Mouse (Mus musculus): ENCODE results near the gene Pomgnt1. TPM values are rescaled to one million over a fixed set of nuclear protein-coding genes. Genes with fewer than 3 reads are reported as not detected.

The Pomgnt1 gene
- polyA plus RNA-seq, 1 experiment from 2014 or later = 62.6 TPM

GRCm38 (mm10) chr4:116164759-116165554 lies 41.3 kb downstream of the Pomgnt1 start:
- no peaks in the 10 kb centered on the region for H3K27me3 ChIP-seq
- no peak overlapping the region for H3K27ac ChIP-seq
- H3K36me3 ChIP-seq = peaks cover 7% of the 10 kb centered on the region; the same call in 1 of the 2 replicates
- H3K9ac ChIP-seq = no peak overlapping the region
- H3K4me2 ChIP-seq = no peak overlapping the region
- WGBS = 83% methylated on average over 2 of the region's 2 CpGs
- no peak overlapping the region for H3K4me3 ChIP-seq
- H3K9me3 ChIP-seq = no peaks in the 10 kb centered on the region
- no peaks in the 10 kb centered on the region for H3K4me1 ChIP-seq (replicated peaks)
- ATAC-seq (ENCODE audit: low FRiP score) = no peak

DNA sequence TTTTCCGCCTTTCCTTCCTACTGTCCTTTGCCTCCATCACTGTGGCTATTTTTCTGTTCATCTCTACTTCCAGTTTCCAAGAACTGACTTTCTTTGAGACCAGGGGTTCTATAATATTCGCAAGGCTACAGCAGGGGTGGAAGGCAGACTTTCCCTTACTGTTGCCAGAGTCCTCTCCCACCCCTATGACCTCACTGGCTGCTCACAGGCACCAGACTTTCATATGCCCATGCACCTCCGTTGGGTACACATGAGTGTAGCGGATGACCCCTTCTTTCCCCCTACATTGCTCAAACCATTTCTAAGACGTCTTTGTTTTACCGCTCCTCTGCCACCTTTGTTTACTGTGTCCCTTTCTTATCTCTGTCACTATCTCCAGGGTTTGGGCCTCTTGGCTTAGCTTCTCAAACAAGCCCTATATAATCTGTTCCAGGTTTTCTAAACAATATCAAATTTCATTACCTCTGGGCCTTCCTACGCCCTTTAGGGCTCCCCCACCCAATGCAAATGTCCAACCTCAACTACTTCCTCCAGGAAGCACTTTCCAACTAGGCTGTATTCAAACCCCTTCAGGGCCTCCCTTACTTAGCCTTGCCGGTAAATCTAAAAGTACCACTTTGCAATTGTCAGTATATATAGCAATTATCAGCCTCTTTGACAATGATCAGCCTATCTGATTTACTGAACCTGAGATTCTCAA lies 42.2 kb downstream of the Pomgnt1 start:
- Histone ChIP-seq H3K27ac (no peak overlapping the region), H3K4me2 (no peak overlapping the region), H3K4me1 (replicated peaks) (no peaks in the 10 kb centered on the region), H3K9ac (no peak overlapping the region), H3K27me3 (no peaks in the 10 kb centered on the region), H3K9me3 (no peaks in the 10 kb centered on the region), H3K4me3 (no peak overlapping the region), H3K36me3 (no peaks in the 10 kb centered on the region; the same call in 1 of the 2 replicates)
- ATAC-seq (ENCODE audit: low FRiP score) = no peak
- 77% methylated on average over 8 of the region's 8 CpGs for WGBS

- WGBS = 29% methylated on average over 7 of the region's 7 CpGs
- H3K4me3 ChIP-seq = no peak within 1 kb of the TSS
- no peak within 1 kb of the TSS for H3K4me2 ChIP-seq
These were observed 43.8 kb downstream of the Pomgnt1 start, which contains the start of gene Tspan1 for GRCm38 (mm10) chr4:116167404-116167803. Tspan1 (minus strand) TSS chr4:116167601.

DNA sequence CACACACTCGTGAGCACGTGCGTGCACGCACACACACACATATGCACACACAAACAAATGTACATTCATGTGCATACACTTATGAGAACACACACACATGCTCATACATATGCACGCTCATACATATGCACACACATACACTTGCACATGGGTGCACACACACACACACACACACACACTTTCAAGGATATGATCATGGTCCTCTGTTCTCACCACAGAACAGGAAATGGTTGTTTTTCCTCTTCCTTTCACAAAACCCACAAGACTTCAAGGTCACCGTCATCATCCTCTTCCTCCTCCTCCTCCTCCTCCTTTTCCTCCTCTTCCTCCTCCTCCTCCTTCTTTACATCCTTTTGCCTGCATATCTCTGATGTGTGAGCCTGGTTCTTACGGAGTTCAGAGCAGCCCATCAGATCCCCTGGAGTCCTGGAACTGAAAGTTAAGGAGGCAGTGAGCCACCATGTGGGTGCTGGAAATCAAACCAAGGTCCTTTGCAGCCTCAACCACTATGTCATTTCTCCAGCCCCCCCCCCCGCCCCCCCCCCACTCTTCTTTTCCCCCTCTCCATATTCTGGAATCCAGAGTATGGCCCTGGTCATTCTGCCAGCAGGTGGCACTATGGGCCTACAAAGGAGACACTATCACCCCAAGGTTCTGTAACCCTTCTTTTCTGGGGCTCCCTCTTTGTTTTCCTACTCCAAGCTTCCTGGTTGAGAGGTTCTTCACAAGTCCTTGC lies 45.1 kb downstream of the Pomgnt1 start:
- peak; percentile 79 for ATAC-seq (ENCODE audit: low FRiP score)
- WGBS = 89% methylated on average over 7 of the region's 8 CpGs
- Histone ChIP-seq H3K4me2 (no peak overlapping the region), H3K4me3 (no peak overlapping the region), H3K9me3 (no peaks in the 10 kb centered on the region), H3K36me3 (no peaks in the 10 kb centered on the region), H3K27me3 (no peaks in the 10 kb centered on the region), H3K4me1 (replicated peaks) (no peaks in the 10 kb centered on the region; the same call in 1 of the 2 replicates), H3K27ac (no peak overlapping the region), H3K9ac (no peak overlapping the region)

More at GRCm38 (mm10) chr4:116167404-116167803, 43.8 kb downstream of the Pomgnt1 start, which contains the start of gene Tspan1:
- Histone ChIP-seq H3K27me3 (no peaks in the 10 kb centered on the region), H3K9me3 (no peaks in the 10 kb centered on the region), H3K9ac (no peak within 1 kb of the TSS), H3K27ac (no peak within 1 kb of the TSS), H3K36me3 (no peaks in the 10 kb centered on the region), H3K4me1 (replicated peaks) (no peaks in the 10 kb centered on the region)
- no peak for ATAC-seq (ENCODE audit: low FRiP score)

DNA sequence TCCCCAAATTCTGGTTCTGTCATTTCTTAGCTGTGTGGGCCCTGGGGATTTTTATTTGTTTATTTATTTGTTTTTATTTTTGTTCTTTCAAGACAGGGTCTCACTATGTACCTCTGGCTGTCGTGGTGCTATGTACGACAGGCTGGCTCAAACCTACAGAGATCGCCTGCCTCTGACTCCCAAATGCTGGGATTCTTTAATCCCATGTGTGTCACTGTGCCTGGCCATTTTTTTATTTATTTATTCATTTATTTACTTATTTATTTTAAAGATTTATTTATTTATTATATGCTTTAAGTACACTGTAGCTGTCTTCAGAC lies 45.7 kb downstream of the Pomgnt1 start:
- Histone ChIP-seq H3K9me3 (no peaks in the 10 kb centered on the region), H3K4me3 (no peak overlapping the region), H3K4me1 (replicated peaks) (no peaks in the 10 kb centered on the region; the same call in 1 of the 2 replicates), H3K27me3 (no peaks in the 10 kb centered on the region), H3K4me2 (no peak overlapping the region), H3K27ac (no peak overlapping the region), H3K9ac (no peak overlapping the region), H3K36me3 (no peaks in the 10 kb centered on the region)
- WGBS = 69% methylated on average over 3 of the region's 3 CpGs
- peak; percentile 65 for ATAC-seq (ENCODE audit: low FRiP score)

- Histone ChIP-seq H3K27me3 (no peaks in the 10 kb centered on the region), H3K4me2 (no peak within 1 kb of the TSS), H3K9ac (no peak within 1 kb of the TSS), H3K27ac (no peak within 1 kb of the TSS), H3K9me3 (no peaks in the 10 kb centered on the region), H3K4me1 (replicated peaks) (peaks cover 28% of the 10 kb centered on the region), H3K36me3 (no peaks in the 10 kb centered on the region), H3K4me3 (no peak within 1 kb of the TSS)
- WGBS = 82% methylated on average over 6 of the region's 6 CpGs
- no peak for ATAC-seq (ENCODE audit: low FRiP score)
These were observed 49.4 kb downstream of the Pomgnt1 start, which contains the start of the genes 1700042G07Rik and Gm49337 for GRCm38 (mm10) chr4:116173072-116173471. 1700042G07Rik (plus strand) TSS chr4:116173372. Gm49337 (plus strand) TSS chr4:116173384.

GRCm38 (mm10) chr4:116173752-116174151 lies 50.1 kb downstream of the Pomgnt1 start:
- H3K9ac ChIP-seq = no peak overlapping the region
- no peak overlapping the region for H3K27ac ChIP-seq
- H3K4me1 ChIP-seq (replicated peaks) = peaks cover 28% of the 10 kb centered on the region
- no peaks in the 10 kb centered on the region for H3K36me3 ChIP-seq
- no peak overlapping the region for H3K4me2 ChIP-seq
- no peaks in the 10 kb centered on the region for H3K27me3 ChIP-seq
- H3K4me3 ChIP-seq = no peak overlapping the region
- no peaks in the 10 kb centered on the region for H3K9me3 ChIP-seq
- 92% methylated on average over 4 of the region's 4 CpGs for WGBS
- no peak for ATAC-seq (ENCODE audit: low FRiP score)

GRCm38 (mm10) chr4:116174466-116175116 lies 51.0 kb downstream of the Pomgnt1 start:
- WGBS = 53% methylated on average over 6 of the region's 6 CpGs
- no peak overlapping the region for H3K9ac ChIP-seq

DNA sequence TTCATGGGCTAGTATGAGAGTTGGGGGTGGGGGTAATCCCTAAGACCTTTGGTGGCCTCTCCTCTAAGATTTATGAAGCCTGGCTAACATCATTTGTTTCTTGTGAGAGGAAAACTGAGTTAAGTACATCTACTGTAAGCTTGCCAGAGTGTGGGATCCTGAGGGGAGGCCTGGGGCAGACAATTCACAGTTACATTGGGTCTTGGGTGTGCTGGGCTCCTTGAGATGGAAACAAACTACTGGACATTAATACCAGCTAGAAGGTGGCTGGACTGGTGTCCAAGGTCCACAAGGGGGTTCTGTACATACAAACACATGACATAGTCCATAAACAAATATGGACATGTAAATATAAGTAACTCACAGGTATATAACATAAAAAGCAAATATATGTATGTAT lies 51.5 kb downstream of the Pomgnt1 start:
- Histone ChIP-seq H3K27ac (no peak overlapping the region), H3K4me2 (no peak overlapping the region), H3K9me3 (no peaks in the 10 kb centered on the region), H3K4me3 (no peak overlapping the region), H3K9ac (no peak overlapping the region), H3K27me3 (no peaks in the 10 kb centered on the region), H3K36me3 (no peaks in the 10 kb centered on the region), H3K4me1 (replicated peaks) (peaks cover 28% of the 10 kb centered on the region)
- no peak for ATAC-seq (ENCODE audit: low FRiP score)

More at GRCm38 (mm10) chr4:116174466-116175116, 51.0 kb downstream of the Pomgnt1 start:
- no peaks in the 10 kb centered on the region for H3K27me3 ChIP-seq
- peaks cover 28% of the 10 kb centered on the region for H3K4me1 ChIP-seq (replicated peaks)
- no peaks in the 10 kb centered on the region for H3K9me3 ChIP-seq
- no peak overlapping the region for H3K4me3 ChIP-seq
- no peaks in the 10 kb centered on the region for H3K36me3 ChIP-seq
- H3K4me2 ChIP-seq = no peak overlapping the region
- ATAC-seq (ENCODE audit: low FRiP score) = peak; percentile 19; the same call in 1 of the 2 replicates
- no peak overlapping the region for H3K27ac ChIP-seq

GRCm38 (mm10) chr4:116175711-116176542 lies 52.3 kb downstream of the Pomgnt1 start:
- Histone ChIP-seq H3K27ac (peak overlapping the region; percentile 71; the same call in 1 of the 2 replicates), H3K4me1 (replicated peaks) (peaks cover 28% of the 10 kb centered on the region), H3K9me3 (no peaks in the 10 kb centered on the region), H3K27me3 (no peaks in the 10 kb centered on the region), H3K4me3 (no peak overlapping the region), H3K36me3 (no peaks in the 10 kb centered on the region), H3K9ac (no peak overlapping the region), H3K4me2 (peak overlapping the region; percentile 35)
- no peak for ATAC-seq (ENCODE audit: low FRiP score)
- 72% methylated on average over 7 of the region's 7 CpGs for WGBS

- Histone ChIP-seq H3K36me3 (no peaks in the 10 kb centered on the region), H3K9me3 (no peaks in the 10 kb centered on the region), H3K27ac (peak overlapping the region; percentile 71), H3K4me3 (peak overlapping the region; percentile 3; the same call in 1 of the 2 replicates), H3K4me1 (replicated peaks) (peaks cover 28% of the 10 kb centered on the region), H3K27me3 (no peaks in the 10 kb centered on the region), H3K9ac (no peak overlapping the region), H3K4me2 (peak overlapping the region; percentile 35)
- ATAC-seq (ENCODE audit: low FRiP score) = peak; percentile 83
- 23% methylated on average over 10 of the region's 10 CpGs for WGBS
These were observed 52.9 kb downstream of the Pomgnt1 start for GRCm38 (mm10) chr4:116176543-116176988.
